Mouse (Mus musculus): ENCODE measurements at regions not wholly inside any gene's neighbourhood (a gene's known extent, or its start where the extent isn't known, plus 50 kb on each side); places are given as distances from the start of the nearest gene placed in this dataset.

- Histone ChIP-seq H3K9ac (no peak overlapping the region), H3K27me3 (replicated peaks) (no peaks in the 10 kb centered on the region), H3K36me3 (no peaks in the 10 kb centered on the region), H3K27ac (ENCODE audit: poor library complexity, severe bottlenecking) (no peak overlapping the region), H3K9me3 (replicated peaks) (no peaks in the 10 kb centered on the region), H3K4me2 (no peak overlapping the region), H3K4me1 (replicated peaks) (no peaks in the 10 kb centered on the region), H3K4me3 (no peak overlapping the region)
- 66% methylated on average over 1 of the region's 1 CpGs for WGBS
- no peak for ATAC-seq (ENCODE audit: insufficient number of reproducible peaks, low FRiP score)
Observed at GRCm38 (mm10) chr19:14035371-14035770, 122.0 kb downstream of the Olfr1505 start.

GRCm38 (mm10) chr19:14035785-14036184 is 122.5 kb downstream of the Olfr1505 start:
- Histone ChIP-seq H3K9me3 (replicated peaks) (no peaks in the 10 kb centered on the region), H3K4me2 (no peak overlapping the region), H3K36me3 (no peaks in the 10 kb centered on the region), H3K4me3 (no peak overlapping the region), H3K4me1 (replicated peaks) (no peaks in the 10 kb centered on the region), H3K27me3 (replicated peaks) (no peaks in the 10 kb centered on the region), H3K9ac (no peak overlapping the region), H3K27ac (ENCODE audit: poor library complexity, severe bottlenecking) (no peak overlapping the region)
- no peak for ATAC-seq (ENCODE audit: insufficient number of reproducible peaks, low FRiP score)
- 66% methylated on average over 1 of the region's 1 CpGs for WGBS

- Histone ChIP-seq H3K4me1 (replicated peaks) (no peaks in the 10 kb centered on the region), H3K27me3 (replicated peaks) (no peaks in the 10 kb centered on the region), H3K4me2 (no peak overlapping the region), H3K9me3 (replicated peaks) (no peaks in the 10 kb centered on the region), H3K9ac (no peak overlapping the region), H3K36me3 (no peaks in the 10 kb centered on the region), H3K4me3 (no peak overlapping the region), H3K27ac (ENCODE audit: poor library complexity, severe bottlenecking) (no peak overlapping the region)
- 59% methylated on average over 1 of the region's 1 CpGs for WGBS
- ATAC-seq (ENCODE audit: insufficient number of reproducible peaks, low FRiP score) = no peak
Observed at GRCm38 (mm10) chr19:14036750-14037149, 123.4 kb downstream of the Olfr1505 start.

- H3K4me3 ChIP-seq = no peak overlapping the region
- no peak overlapping the region for H3K4me2 ChIP-seq
- no peak overlapping the region for H3K27ac ChIP-seq (ENCODE audit: poor library complexity, severe bottlenecking)
- H3K36me3 ChIP-seq = no peaks in the 10 kb centered on the region
- H3K4me1 ChIP-seq (replicated peaks) = no peaks in the 10 kb centered on the region
- no peak overlapping the region for H3K9ac ChIP-seq
- 46% methylated on average over 5 of the region's 5 CpGs for WGBS
- H3K9me3 ChIP-seq (replicated peaks) = no peaks in the 10 kb centered on the region
- no peaks in the 10 kb centered on the region for H3K27me3 ChIP-seq (replicated peaks)
- no peak for ATAC-seq (ENCODE audit: insufficient number of reproducible peaks, low FRiP score)
Observed at GRCm38 (mm10) chr19:14042753-14043152, 129.4 kb downstream of the Olfr1505 start.

- Histone ChIP-seq H3K9me3 (replicated peaks) (no peaks in the 10 kb centered on the region), H3K36me3 (no peaks in the 10 kb centered on the region), H3K4me1 (replicated peaks) (no peaks in the 10 kb centered on the region), H3K9ac (no peak overlapping the region), H3K27me3 (replicated peaks) (no peaks in the 10 kb centered on the region), H3K4me3 (no peak overlapping the region), H3K4me2 (no peak overlapping the region), H3K27ac (ENCODE audit: poor library complexity, severe bottlenecking) (no peak overlapping the region)
- ATAC-seq (ENCODE audit: insufficient number of reproducible peaks, low FRiP score) = no peak
- 51% methylated on average over 2 of the region's 2 CpGs for WGBS
Observed at GRCm38 (mm10) chr19:14045456-14045855, 132.1 kb downstream of the Olfr1505 start.

- Histone ChIP-seq H3K9ac (no peak overlapping the region), H3K9me3 (replicated peaks) (no peaks in the 10 kb centered on the region), H3K36me3 (no peaks in the 10 kb centered on the region), H3K4me2 (no peak overlapping the region), H3K27ac (ENCODE audit: poor library complexity, severe bottlenecking) (no peak overlapping the region), H3K4me3 (no peak overlapping the region), H3K4me1 (replicated peaks) (no peaks in the 10 kb centered on the region), H3K27me3 (replicated peaks) (no peaks in the 10 kb centered on the region)
- ATAC-seq (ENCODE audit: insufficient number of reproducible peaks, low FRiP score) = no peak
- WGBS = 86% methylated on average over 4 of the region's 4 CpGs
Observed at GRCm38 (mm10) chr19:14052052-14052451, 138.7 kb downstream of the Olfr1505 start.

GRCm38 (mm10) chr19:14080538-14080937 is 167.2 kb downstream of the Olfr1505 start:
- Histone ChIP-seq H3K27ac (ENCODE audit: poor library complexity, severe bottlenecking) (no peak overlapping the region), H3K4me2 (no peak overlapping the region), H3K36me3 (no peaks in the 10 kb centered on the region), H3K4me1 (replicated peaks) (no peaks in the 10 kb centered on the region), H3K4me3 (no peak overlapping the region), H3K9me3 (replicated peaks) (peaks cover 13% of the 10 kb centered on the region), H3K27me3 (replicated peaks) (no peaks in the 10 kb centered on the region), H3K9ac (no peak overlapping the region)
- no peak for ATAC-seq (ENCODE audit: insufficient number of reproducible peaks, low FRiP score)
- WGBS = 13% methylated on average over 2 of the region's 2 CpGs

GRCm38 (mm10) chr19:14084726-14085125 is 171.4 kb downstream of the Olfr1505 start:
- no peak for ATAC-seq (ENCODE audit: insufficient number of reproducible peaks, low FRiP score)
- no peak overlapping the region for H3K9ac ChIP-seq
- H3K4me3 ChIP-seq = no peak overlapping the region
- H3K27ac ChIP-seq (ENCODE audit: poor library complexity, severe bottlenecking) = no peak overlapping the region
- no peaks in the 10 kb centered on the region for H3K36me3 ChIP-seq
- no peaks in the 10 kb centered on the region for H3K4me1 ChIP-seq (replicated peaks)
- H3K4me2 ChIP-seq = no peak overlapping the region
- H3K27me3 ChIP-seq (replicated peaks) = no peaks in the 10 kb centered on the region
- WGBS = 71% methylated on average over 3 of the region's 3 CpGs
- H3K9me3 ChIP-seq (replicated peaks) = peaks cover 13% of the 10 kb centered on the region

GRCm38 (mm10) chr19:14090106-14090505 is 176.8 kb downstream of the Olfr1505 start:
- WGBS = 93% methylated on average over 3 of the region's 3 CpGs

GRCm38 (mm10) chr19:14094191-14094590 is 180.9 kb downstream of the Olfr1505 start:
- Histone ChIP-seq H3K9me3 (replicated peaks) (no peaks in the 10 kb centered on the region), H3K27me3 (replicated peaks) (no peaks in the 10 kb centered on the region; the same call in 1 of the 2 replicates), H3K27ac (ENCODE audit: poor library complexity, severe bottlenecking) (no peak overlapping the region), H3K4me2 (no peak overlapping the region), H3K9ac (no peak overlapping the region), H3K4me3 (no peak overlapping the region), H3K4me1 (replicated peaks) (no peaks in the 10 kb centered on the region), H3K36me3 (no peaks in the 10 kb centered on the region)
- ATAC-seq (ENCODE audit: insufficient number of reproducible peaks, low FRiP score) = no peak
- 76% methylated on average over 2 of the region's 2 CpGs for WGBS

More at GRCm38 (mm10) chr19:14090106-14090505, 176.8 kb downstream of the Olfr1505 start:
- Histone ChIP-seq H3K9ac (no peak overlapping the region), H3K27me3 (replicated peaks) (no peaks in the 10 kb centered on the region; the same call in 1 of the 2 replicates), H3K27ac (ENCODE audit: poor library complexity, severe bottlenecking) (no peak overlapping the region), H3K4me2 (no peak overlapping the region), H3K4me3 (no peak overlapping the region), H3K36me3 (no peaks in the 10 kb centered on the region), H3K4me1 (replicated peaks) (no peaks in the 10 kb centered on the region), H3K9me3 (replicated peaks) (no peaks in the 10 kb centered on the region)
- ATAC-seq (ENCODE audit: insufficient number of reproducible peaks, low FRiP score) = no peak

GRCm38 (mm10) chr19:14096187-14096586 is 182.9 kb downstream of the Olfr1505 start:
- H3K27me3 ChIP-seq (replicated peaks) = no peaks in the 10 kb centered on the region; the same call in 1 of the 2 replicates
- no peak overlapping the region for H3K4me3 ChIP-seq
- H3K4me2 ChIP-seq = no peak overlapping the region
- H3K4me1 ChIP-seq (replicated peaks) = no peaks in the 10 kb centered on the region
- ATAC-seq (ENCODE audit: insufficient number of reproducible peaks, low FRiP score) = no peak
- no peak overlapping the region for H3K9ac ChIP-seq
- 83% methylated on average over 5 of the region's 5 CpGs for WGBS
- no peak overlapping the region for H3K27ac ChIP-seq (ENCODE audit: poor library complexity, severe bottlenecking)
- H3K9me3 ChIP-seq (replicated peaks) = no peaks in the 10 kb centered on the region
- no peaks in the 10 kb centered on the region for H3K36me3 ChIP-seq

GRCm38 (mm10) chr19:14109091-14109490 is 195.8 kb downstream of the Olfr1505 start:
- no peak overlapping the region for H3K4me3 ChIP-seq
- no peak overlapping the region for H3K27ac ChIP-seq (ENCODE audit: poor library complexity, severe bottlenecking)
- H3K4me1 ChIP-seq (replicated peaks) = no peaks in the 10 kb centered on the region
- WGBS = 67% methylated on average over 4 of the region's 4 CpGs
- no peaks in the 10 kb centered on the region for H3K36me3 ChIP-seq
- no peaks in the 10 kb centered on the region for H3K9me3 ChIP-seq (replicated peaks)
- ATAC-seq (ENCODE audit: insufficient number of reproducible peaks, low FRiP score) = no peak
- no peaks in the 10 kb centered on the region for H3K27me3 ChIP-seq (replicated peaks)
- no peak overlapping the region for H3K4me2 ChIP-seq
- no peak overlapping the region for H3K9ac ChIP-seq

Measured in heart, embryonic 12.5 days (tissue).